Mouse (Mus musculus): ENCODE data around the gene Tenm4. TPM values are rescaled to one million over a fixed set of nuclear protein-coding genes. Genes with fewer than 3 reads are reported as not detected.

Gene Tenm4
- total RNA-seq, 2 experiments from 2014 or later: 125 to 132 TPM

- DNase-seq (ENCODE audit: low spot score in 2 of 2): no peak
Measured at GRCm38 (mm10) chr7:96797716-96798332, 626.8 kb downstream of the Tenm4 start.

GRCm38 (mm10) chr7:96799816-96800215, 628.8 kb downstream of the Tenm4 start:
- DNase-seq (ENCODE audit: low spot score in 2 of 2): no peak

- no peak for DNase-seq (ENCODE audit: low spot score in 2 of 2)
Measured at GRCm38 (mm10) chr7:96801368-96801767, 630.3 kb downstream of the Tenm4 start.

- no peak for DNase-seq (ENCODE audit: low spot score in 2 of 2)
Measured at GRCm38 (mm10) chr7:96802216-96802615, 631.2 kb downstream of the Tenm4 start.

- DNase-seq (ENCODE audit: low spot score in 2 of 2): no peak
Measured at GRCm38 (mm10) chr7:96806561-96806960, 635.5 kb downstream of the Tenm4 start.

- no peak for DNase-seq (ENCODE audit: low spot score in 2 of 2)
Measured at GRCm38 (mm10) chr7:96807281-96808058, 636.4 kb downstream of the Tenm4 start.

GRCm38 (mm10) chr7:96808059-96808646, 637.1 kb downstream of the Tenm4 start:
- no peak for DNase-seq (ENCODE audit: low spot score in 2 of 2)

- DNase-seq (ENCODE audit: low spot score in 2 of 2): no peak
Measured at GRCm38 (mm10) chr7:96811691-96812090, 640.6 kb downstream of the Tenm4 start.

- no peak for DNase-seq (ENCODE audit: low spot score in 2 of 2)
Measured at GRCm38 (mm10) chr7:96813036-96813435, 642.0 kb downstream of the Tenm4 start.

- DNase-seq (ENCODE audit: low spot score in 2 of 2): no peak
Measured at GRCm38 (mm10) chr7:96813497-96814400, 642.7 kb downstream of the Tenm4 start.

GRCm38 (mm10) chr7:96814581-96814980, 643.5 kb downstream of the Tenm4 start:
- no peak for DNase-seq (ENCODE audit: low spot score in 2 of 2)

- DNase-seq (ENCODE audit: low spot score in 2 of 2): no peak
Measured at GRCm38 (mm10) chr7:96817030-96817674, 646.1 kb downstream of the Tenm4 start.

GRCm38 (mm10) chr7:96818236-96818916, 647.3 kb downstream of the Tenm4 start:
- no peak for DNase-seq (ENCODE audit: low spot score in 2 of 2)

- DNase-seq (ENCODE audit: low spot score in 2 of 2): no peak
Measured at GRCm38 (mm10) chr7:96819538-96819937, 648.5 kb downstream of the Tenm4 start.

GRCm38 (mm10) chr7:96820343-96820742, 649.3 kb downstream of the Tenm4 start:
- no peak for DNase-seq (ENCODE audit: low spot score in 2 of 2)

GRCm38 (mm10) chr7:96826101-96826500, 655.1 kb downstream of the Tenm4 start:
- DNase-seq (ENCODE audit: low spot score in 2 of 2): no peak

- DNase-seq (ENCODE audit: low spot score in 2 of 2): no peak
Measured at GRCm38 (mm10) chr7:96826672-96827071, 655.6 kb downstream of the Tenm4 start.

GRCm38 (mm10) chr7:96832551-96832950, 661.5 kb downstream of the Tenm4 start:
- DNase-seq (ENCODE audit: low spot score in 2 of 2): peak; percentile 73 to 86

- no peak for DNase-seq (ENCODE audit: low spot score in 2 of 2)
Measured at GRCm38 (mm10) chr7:96833012-96833411, 662.0 kb downstream of the Tenm4 start.

- DNase-seq (ENCODE audit: low spot score in 2 of 2): peak in 1 of 2 experiments; percentile 71
Measured at GRCm38 (mm10) chr7:96834681-96835289, 663.7 kb downstream of the Tenm4 start.
